Mouse (Mus musculus): ENCODE measurements around the gene Cdc42se2. TPM values are rescaled to one million over a fixed set of nuclear protein-coding genes. Genes with fewer than 3 reads are reported as not detected.
A peak's percentile ranks its signal among the peaks of the same experiment; 100 is the strongest.

Gene Cdc42se2
- polyA plus RNA-seq, 1 experiment from 2014 or later: 186 TPM

GRCm38 (mm10) chr11:54771549-54771948 lies 15.9 kb downstream of the Cdc42se2 start:
- Histone ChIP-seq H3K27ac (no peak overlapping the region), H3K4me2 (replicated peaks) (no peak overlapping the region), H3K4me3 (no peak overlapping the region), H3K36me3 (no peaks in the 10 kb centered on the region), H3K9ac (no peak overlapping the region), H3K27me3 (replicated peaks) (no peaks in the 10 kb centered on the region), H3K9me3 (no peaks in the 10 kb centered on the region), H3K4me1 (peaks cover 16% of the 10 kb centered on the region)
- no peak for ATAC-seq (ENCODE audit: low FRiP score, low read depth)

- WGBS: 88% methylated on average over 5 of the region's 5 CpGs
- H3K4me3 ChIP-seq: no peak overlapping the region
- no peak for ATAC-seq (ENCODE audit: low FRiP score, low read depth)
- no peaks in the 10 kb centered on the region for H3K27me3 ChIP-seq (replicated peaks)
- no peak overlapping the region for H3K9ac ChIP-seq
- no peaks in the 10 kb centered on the region for H3K9me3 ChIP-seq
- no peak overlapping the region for H3K4me2 ChIP-seq (replicated peaks)
- H3K36me3 ChIP-seq: no peaks in the 10 kb centered on the region
- peaks cover 16% of the 10 kb centered on the region for H3K4me1 ChIP-seq
- no peak overlapping the region for H3K27ac ChIP-seq
Measured at GRCm38 (mm10) chr11:54769843-54770242, 17.6 kb downstream of the Cdc42se2 start.

- H3K4me1 ChIP-seq: peaks cover 20% of the 10 kb centered on the region
- WGBS: 94% methylated on average over 3 of the region's 3 CpGs
- ATAC-seq (ENCODE audit: low FRiP score, low read depth): no peak
Measured at GRCm38 (mm10) chr11:54768116-54768690, 19.3 kb downstream of the Cdc42se2 start.

GRCm38 (mm10) chr11:54764759-54765158 lies 22.7 kb downstream of the Cdc42se2 start:
- no peak overlapping the region for H3K9ac ChIP-seq
- no peak overlapping the region for H3K27ac ChIP-seq
- H3K36me3 ChIP-seq: no peaks in the 10 kb centered on the region
- H3K4me3 ChIP-seq: no peak overlapping the region
- 96% methylated on average over 1 of the region's 1 CpGs for WGBS
- H3K4me1 ChIP-seq: peaks cover 22% of the 10 kb centered on the region
- no peaks in the 10 kb centered on the region for H3K9me3 ChIP-seq
- ATAC-seq (ENCODE audit: low FRiP score, low read depth): no peak
- H3K4me2 ChIP-seq (replicated peaks): no peak overlapping the region
- H3K27me3 ChIP-seq (replicated peaks): no peaks in the 10 kb centered on the region

More at GRCm38 (mm10) chr11:54768116-54768690, 19.3 kb downstream of the Cdc42se2 start:
- no peaks in the 10 kb centered on the region for H3K9me3 ChIP-seq
- no peak overlapping the region for H3K4me3 ChIP-seq
- no peak overlapping the region for H3K9ac ChIP-seq
- no peaks in the 10 kb centered on the region for H3K36me3 ChIP-seq
- H3K4me2 ChIP-seq (replicated peaks): no peak overlapping the region
- H3K27ac ChIP-seq: no peak overlapping the region
- no peaks in the 10 kb centered on the region for H3K27me3 ChIP-seq (replicated peaks)

GRCm38 (mm10) chr11:54764026-54764425 lies 23.4 kb downstream of the Cdc42se2 start:
- Histone ChIP-seq H3K4me3 (no peak overlapping the region), H3K9ac (no peak overlapping the region), H3K27me3 (replicated peaks) (no peaks in the 10 kb centered on the region), H3K4me1 (peaks cover 18% of the 10 kb centered on the region), H3K4me2 (replicated peaks) (no peak overlapping the region), H3K27ac (no peak overlapping the region), H3K9me3 (no peaks in the 10 kb centered on the region), H3K36me3 (no peaks in the 10 kb centered on the region)
- 80% methylated on average over 3 of the region's 3 CpGs for WGBS
- no peak for ATAC-seq (ENCODE audit: low FRiP score, low read depth)

- H3K4me3 ChIP-seq: no peak overlapping the region
- 88% methylated on average over 5 of the region's 5 CpGs for WGBS
- no peak for ATAC-seq (ENCODE audit: low FRiP score, low read depth)
Measured at GRCm38 (mm10) chr11:54762735-54763134, 24.7 kb downstream of the Cdc42se2 start.

GRCm38 (mm10) chr11:54757993-54758392 lies 29.5 kb downstream of the Cdc42se2 start:
- Histone ChIP-seq H3K4me3 (no peak overlapping the region), H3K36me3 (peaks cover 2% of the 10 kb centered on the region; the same call in 1 of the 2 replicates), H3K27ac (no peak overlapping the region), H3K27me3 (replicated peaks) (no peaks in the 10 kb centered on the region), H3K4me2 (replicated peaks) (no peak overlapping the region), H3K4me1 (peaks cover 34% of the 10 kb centered on the region), H3K9ac (no peak overlapping the region), H3K9me3 (no peaks in the 10 kb centered on the region)
- WGBS: 33% methylated on average over 1 of the region's 1 CpGs
- ATAC-seq (ENCODE audit: low FRiP score, low read depth): no peak

More at GRCm38 (mm10) chr11:54762735-54763134, 24.7 kb downstream of the Cdc42se2 start:
- H3K27ac ChIP-seq: no peak overlapping the region
- H3K4me2 ChIP-seq (replicated peaks): no peak overlapping the region
- peaks cover 13% of the 10 kb centered on the region; the same call in 1 of the 2 replicates for H3K4me1 ChIP-seq
- H3K9me3 ChIP-seq: no peaks in the 10 kb centered on the region
- H3K36me3 ChIP-seq: no peaks in the 10 kb centered on the region
- no peaks in the 10 kb centered on the region for H3K27me3 ChIP-seq (replicated peaks)
- H3K9ac ChIP-seq: no peak overlapping the region

GRCm38 (mm10) chr11:54755148-54755664 lies 32.3 kb downstream of the Cdc42se2 start:
- 50% methylated on average over 5 of the region's 5 CpGs for WGBS
- peak overlapping the region; percentile 78 for H3K27ac ChIP-seq
- H3K4me2 ChIP-seq (replicated peaks): peak overlapping the region; percentile 29
- no peak for ATAC-seq (ENCODE audit: low FRiP score, low read depth)
- no peak overlapping the region for H3K9ac ChIP-seq
- no peaks in the 10 kb centered on the region for H3K27me3 ChIP-seq (replicated peaks)
- H3K4me1 ChIP-seq: peaks cover 31% of the 10 kb centered on the region
- H3K36me3 ChIP-seq: peaks cover 8% of the 10 kb centered on the region; the same call in 1 of the 2 replicates
- H3K4me3 ChIP-seq: no peak overlapping the region
- H3K9me3 ChIP-seq: no peaks in the 10 kb centered on the region

- no peaks in the 10 kb centered on the region for H3K9me3 ChIP-seq
- peak overlapping the region; percentile 22 for H3K4me2 ChIP-seq (replicated peaks)
- peaks cover 10% of the 10 kb centered on the region for H3K36me3 ChIP-seq
- WGBS: 30% methylated on average over 10 of the region's 10 CpGs
- ATAC-seq (ENCODE audit: low FRiP score, low read depth): peak; percentile 89
- H3K4me1 ChIP-seq: peaks cover 31% of the 10 kb centered on the region
- H3K9ac ChIP-seq: peak overlapping the region; percentile 18; the same call in 1 of the 2 replicates
- H3K27me3 ChIP-seq (replicated peaks): no peaks in the 10 kb centered on the region
- H3K4me3 ChIP-seq: no peak overlapping the region
- H3K27ac ChIP-seq: peak overlapping the region; percentile 75
Measured at GRCm38 (mm10) chr11:54754301-54755147, 33.0 kb downstream of the Cdc42se2 start.

- no peak for ATAC-seq (ENCODE audit: low FRiP score, low read depth)
- Histone ChIP-seq H3K9ac (no peak overlapping the region), H3K4me1 (peaks cover 18% of the 10 kb centered on the region), H3K27me3 (replicated peaks) (no peaks in the 10 kb centered on the region), H3K27ac (no peak overlapping the region), H3K4me3 (no peak overlapping the region), H3K9me3 (no peaks in the 10 kb centered on the region), H3K36me3 (peaks cover 26% of the 10 kb centered on the region), H3K4me2 (replicated peaks) (no peak overlapping the region)
- 72% methylated on average over 4 of the region's 4 CpGs for WGBS
Measured at GRCm38 (mm10) chr11:54751502-54751901, 36.0 kb downstream of the Cdc42se2 start.

GRCm38 (mm10) chr11:54748891-54749290 lies 38.6 kb downstream of the Cdc42se2 start:
- no peak overlapping the region for H3K27ac ChIP-seq
- H3K27me3 ChIP-seq (replicated peaks): no peaks in the 10 kb centered on the region
- H3K9ac ChIP-seq: no peak overlapping the region
- H3K4me1 ChIP-seq: no peaks in the 10 kb centered on the region
- no peak overlapping the region for H3K4me2 ChIP-seq (replicated peaks)
- peaks cover 26% of the 10 kb centered on the region for H3K36me3 ChIP-seq
- H3K4me3 ChIP-seq: no peak overlapping the region
- no peaks in the 10 kb centered on the region for H3K9me3 ChIP-seq
- no peak for ATAC-seq (ENCODE audit: low FRiP score, low read depth)

- peaks cover 27% of the 10 kb centered on the region for H3K36me3 ChIP-seq
- H3K9ac ChIP-seq: no peak overlapping the region
- H3K9me3 ChIP-seq: no peaks in the 10 kb centered on the region
- H3K27me3 ChIP-seq (replicated peaks): no peaks in the 10 kb centered on the region
- no peaks in the 10 kb centered on the region for H3K4me1 ChIP-seq
- WGBS: 79% methylated on average over 1 of the region's 1 CpGs
- no peak overlapping the region for H3K27ac ChIP-seq
- ATAC-seq (ENCODE audit: low FRiP score, low read depth): no peak
- no peak overlapping the region for H3K4me2 ChIP-seq (replicated peaks)
- H3K4me3 ChIP-seq: no peak overlapping the region
Measured at GRCm38 (mm10) chr11:54744231-54744630, 43.2 kb downstream of the Cdc42se2 start.
